ENCODE assay signal across 26 mouse cellular contexts in genomic region chr6:54179874-54180212, GRCm38 (mm10).
DNase-seq lines count a peak whose midpoint lies in the region; ATAC-seq and TF ChIP-seq lines count a peak whose summit lies in the region.
"Had no signal": no experiment of that assay in that cellular context is flagged by ENCODE, and none has a peak within 500 bp of the region (broad histone marks: within the 10 kb centered on the region; RNA-seq: fewer than 3 reads in every experiment).

No protein-coding gene starts in this region.

- DNase-seq in liver, adult 2 months (ENCODE audit: extremely low read depth, low read depth, low spot score), result no peak
- peak; percentile 14 for DNase-seq in A20 (ENCODE audit: low read depth, low spot score)
- DNase-seq in layer of hippocampus, postnatal 25 days (ENCODE audit: extremely low spot score in 1 of 2, low spot score in 1 of 2), result no peak
- no peak for DNase-seq in frontal cortex, postnatal 10 days (ENCODE audit: low spot score in 2 of 2)
- no peak for DNase-seq in left cerebral cortex, adult 18-20 months (ENCODE audit: low spot score in 2 of 2)
- DNase-seq: adrenal gland, adult 2 months; cerebellum, adult 18-20 months; embryo, embryonic 11 days; gastrocnemius, postnatal 14 days; heart, adult 2 months; kidney, adult 8-10 months; kidney, postnatal 10 days; lung, embryonic 14.5 days; midbrain, embryonic 14.5 days; right cerebral cortex, postnatal 14 days had no signal

- H3K4me1 ChIP-seq in liver, adult 2 months (ENCODE audit: control insufficient read depth, insufficient read depth, low read length), result peaks cover 24% of the 10 kb centered on the region
- H3K4me1 ChIP-seq in liver, embryonic 12.5 days, result peaks cover 14% of the 10 kb centered on the region; the same call in 1 of the 2 replicates
- H3K4me1 ChIP-seq: embryonic facial prominence, embryonic 13.5 days had no signal

- H3K4me3 ChIP-seq in liver, adult 2 months (ENCODE audit: insufficient read depth, low read depth, low read length), result no peak overlapping the region
- H3K4me3 ChIP-seq in liver, embryonic 12.5 days, result no peak overlapping the region
- H3K4me3 ChIP-seq: embryonic facial prominence, embryonic 13.5 days; erythroblast, embryonic 14.5 days; forebrain, embryonic 13.5 days; heart, adult 2 months; heart, embryonic 13.5 days; hindbrain, embryonic 12.5 days; limb, embryonic 13.5 days; neural tube, embryonic 12.5 days had no signal

- H3K79me2 ChIP-seq in liver, adult 2 months (ENCODE audit: control insufficient read depth, insufficient read depth, low read length), result peaks cover 3% of the 10 kb centered on the region; the same call in 1 of the 2 replicates

- no peaks in the 10 kb centered on the region for H3K9me3 ChIP-seq in liver, embryonic 12.5 days (replicated peaks)
- H3K9me3 ChIP-seq: embryonic facial prominence, embryonic 13.5 days; forebrain, embryonic 13.5 days; heart, embryonic 13.5 days; hindbrain, embryonic 12.5 days; limb, embryonic 13.5 days; neural tube, embryonic 12.5 days had no signal

- no peaks in the 10 kb centered on the region for H3K36me3 ChIP-seq in liver, adult 2 months (ENCODE audit: control insufficient read depth, insufficient read depth, low read length)
- H3K36me3 ChIP-seq in liver, embryonic 12.5 days, result no peaks in the 10 kb centered on the region
- H3K36me3 ChIP-seq: embryonic facial prominence, embryonic 13.5 days; heart, embryonic 13.5 days; hindbrain, embryonic 12.5 days; limb, embryonic 13.5 days; neural tube, embryonic 12.5 days had no signal

- H3K27ac ChIP-seq in liver, adult 2 months (replicated peaks; ENCODE audit: insufficient read depth, low read depth, low read length), result peak overlapping the region; percentile 91
- no peak overlapping the region for H3K27ac ChIP-seq in liver, embryonic 12.5 days
- H3K27ac ChIP-seq: embryonic facial prominence, embryonic 13.5 days; forebrain, embryonic 13.5 days; heart, adult 2 months; heart, embryonic 13.5 days; hindbrain, embryonic 12.5 days; limb, embryonic 13.5 days; macrophage; neural tube, embryonic 12.5 days had no signal

- H3K9ac ChIP-seq in liver, adult 2 months (ENCODE audit: low read depth, low read length), result peak overlapping the region; percentile 63
- H3K9ac ChIP-seq in liver, embryonic 12.5 days, result no peak overlapping the region
- H3K9ac ChIP-seq: embryonic facial prominence, embryonic 13.5 days; forebrain, embryonic 13.5 days; heart, embryonic 13.5 days; hindbrain, embryonic 12.5 days; limb, embryonic 13.5 days; lung, embryonic 14.5 days; neural tube, embryonic 12.5 days had no signal

- no peak for ATAC-seq in liver, embryonic 12.5 days
- ATAC-seq in granulocyte monocyte progenitor cell, adult 5-6 weeks (replicated peaks; ENCODE audit: poor library complexity, severe bottlenecking), result peak; percentile 87
- peak; percentile 41 for ATAC-seq in monocyte, adult 5-6 weeks (replicated peaks; ENCODE audit: insufficient number of reproducible peaks, low FRiP score, low TSS enrichment, poor library complexity, severe bottlenecking)
- ATAC-seq: forebrain, embryonic 13.5 days had no signal

- TF ChIP-seq POLR2A in liver, adult 2 months (IDR thresholded peaks at IDR 0.05; ENCODE audit: extremely low read depth, insufficient read depth, low read length), result no peak

- 17% methylated on average over 6 of the region's 6 CpGs for WGBS in liver, adult 2 months
- 53% methylated on average over 6 of the region's 6 CpGs for WGBS in liver, embryonic 12.5 days (ENCODE audit: insufficient replicate concordance)

- TF ChIP-seq CTCF in liver, adult 2 months (IDR thresholded peaks at IDR 0.05; ENCODE audit: low read depth, low read length), result no peak

- H3K4me2 ChIP-seq in liver, embryonic 12.5 days, result no peak overlapping the region
- H3K4me2 ChIP-seq: embryonic facial prominence, embryonic 13.5 days; forebrain, embryonic 13.5 days; heart, embryonic 13.5 days; hindbrain, embryonic 12.5 days; limb, embryonic 13.5 days; lung, embryonic 14.5 days; neural tube, embryonic 12.5 days had no signal

- H3K27me3 ChIP-seq in liver, adult 2 months (ENCODE audit: control insufficient read depth, insufficient read depth, low read length), result no peaks in the 10 kb centered on the region
- no peaks in the 10 kb centered on the region for H3K27me3 ChIP-seq in liver, embryonic 12.5 days (replicated peaks)
- H3K27me3 ChIP-seq: embryonic facial prominence, embryonic 13.5 days; forebrain, embryonic 13.5 days; heart, embryonic 13.5 days; hindbrain, embryonic 12.5 days; limb, embryonic 13.5 days; neural tube, embryonic 12.5 days had no signal
